Mouse (Mus musculus): ENCODE data around the gene Tas1r2. TPM values are rescaled to one million over a fixed set of nuclear protein-coding genes. Genes with fewer than 3 reads are reported as not detected.

The Tas1r2 gene
- polyA plus RNA-seq (2017; shearing (Covaris generic)), result not detected

DNA sequence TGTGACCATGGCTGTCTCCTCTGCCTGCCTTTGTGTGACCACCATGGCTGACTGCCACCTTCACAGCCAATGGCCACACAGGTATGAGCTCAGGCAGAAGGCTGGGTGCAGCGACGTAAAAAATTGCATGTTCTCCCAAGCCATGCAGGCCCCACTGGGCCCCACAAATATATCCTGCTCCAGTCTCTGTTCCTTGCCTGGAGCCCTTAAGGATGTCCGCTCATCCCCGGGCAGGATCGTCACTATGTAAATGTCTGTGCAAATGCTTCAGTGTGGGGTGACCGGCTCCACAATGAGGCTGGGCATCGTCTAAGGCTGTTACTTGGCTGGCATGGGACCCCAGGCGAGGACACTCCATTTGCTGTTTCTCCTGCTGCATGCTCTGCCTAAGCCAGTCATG lies at the start of gene Tas1r2:
Gene Tas1r2 (plus strand): TSS at position 301 of the 400 bp plus-strand sequence.
- ATAC-seq, result no peak

DNA sequence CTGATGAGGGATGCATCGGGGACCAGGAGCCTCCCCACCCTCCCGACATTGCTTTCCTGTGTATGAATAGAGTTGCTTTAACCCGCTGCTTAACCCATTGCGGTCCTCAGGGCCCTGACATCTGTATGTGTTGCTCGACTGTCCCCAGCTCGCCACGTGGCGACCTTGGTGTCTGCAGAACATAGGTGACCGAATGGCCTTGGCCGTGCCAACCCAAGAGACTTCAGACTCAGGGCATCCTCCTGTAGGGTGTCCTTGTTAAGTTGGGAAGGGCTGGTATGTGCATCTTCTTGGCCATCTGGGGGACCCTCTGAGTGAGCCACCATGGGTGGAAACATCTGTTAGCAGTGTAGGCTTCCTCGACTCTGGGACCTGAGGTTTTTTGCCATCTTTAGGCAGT lies 48.1 kb upstream of the Tas1r2 start:
- no peak for ATAC-seq

DNA sequence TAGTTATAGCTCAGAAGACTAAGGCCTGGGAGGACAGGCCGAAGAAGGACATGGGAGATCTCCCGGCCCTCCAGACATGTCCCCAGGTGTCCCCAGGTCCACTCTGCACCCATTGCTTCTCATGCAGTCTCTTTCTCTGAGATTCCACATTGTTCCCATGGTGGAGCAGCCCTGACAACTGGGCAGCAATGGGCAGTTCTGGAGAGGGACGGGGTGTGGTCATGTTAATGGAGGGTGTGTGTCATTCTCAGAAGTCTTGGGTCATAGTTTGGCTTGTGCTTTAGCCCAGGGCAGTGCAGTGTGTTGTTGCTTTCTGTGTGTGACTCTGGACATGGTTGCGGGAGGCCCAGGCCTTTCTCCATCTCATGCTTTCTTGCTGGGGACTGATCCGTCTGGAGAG lies 46.6 kb upstream of the Tas1r2 start:
- no peak for ATAC-seq

DNA sequence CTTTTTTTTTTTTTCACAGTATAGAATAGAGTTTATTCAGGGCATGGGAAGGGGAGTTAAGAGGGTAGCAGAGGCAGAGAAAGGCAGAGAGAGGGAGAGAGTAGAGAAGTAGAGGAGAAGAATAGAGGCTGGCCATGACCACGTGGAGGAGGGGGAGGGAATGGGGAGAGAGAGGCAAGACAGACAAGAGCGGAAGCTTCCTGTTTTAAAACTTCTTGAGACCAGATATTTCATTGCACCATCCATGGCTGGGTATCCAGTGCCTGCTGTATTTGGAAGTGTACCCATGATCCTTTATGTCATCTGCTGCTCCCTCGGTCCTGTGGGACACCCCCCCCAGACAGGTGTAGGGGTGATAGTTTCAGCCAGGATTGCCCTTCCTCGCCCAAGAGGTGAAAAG lies 44.4 kb upstream of the Tas1r2 start:
- ATAC-seq, result no peak

DNA sequence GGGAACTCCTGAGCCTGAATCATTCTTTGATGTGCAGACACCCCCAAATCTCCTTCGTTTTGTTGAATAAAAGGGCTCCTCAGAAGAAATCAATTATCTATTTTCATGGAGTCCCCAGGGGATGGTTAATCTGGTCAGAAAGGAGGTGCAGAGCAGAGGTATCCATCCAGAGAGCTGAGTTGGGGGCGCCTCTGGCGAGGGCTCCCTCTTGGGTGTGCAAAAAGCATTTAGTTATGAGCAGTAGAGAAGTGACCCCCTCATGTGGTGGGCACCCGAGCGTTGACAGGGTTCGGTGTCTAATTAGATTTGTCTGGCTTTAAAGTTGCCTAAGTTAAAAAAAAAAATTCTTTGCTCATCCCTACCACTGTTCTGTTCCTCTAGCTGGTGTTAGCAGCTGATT lies 42.4 kb upstream of the Tas1r2 start:
- ATAC-seq, result no peak

DNA sequence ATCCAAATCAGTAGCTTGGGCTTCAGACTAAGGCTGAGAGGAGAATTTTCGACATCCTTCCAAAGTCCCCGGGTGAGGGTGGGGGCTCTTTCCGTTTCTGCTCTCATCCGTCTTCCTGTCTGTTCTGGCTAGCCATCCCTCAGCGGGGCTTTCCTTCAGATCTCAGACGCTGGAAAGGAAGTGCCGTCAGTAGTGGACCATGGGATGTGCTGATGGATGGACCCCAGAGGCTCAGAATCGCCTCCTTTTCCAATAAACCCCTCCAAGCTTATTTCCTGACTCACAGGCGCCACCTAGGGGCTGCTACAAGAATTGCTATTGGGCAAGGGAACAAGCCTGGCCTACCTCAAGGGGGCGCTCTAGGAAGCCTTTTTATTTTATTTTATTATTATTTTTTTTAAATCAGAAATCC lies 41.8 kb upstream of the Tas1r2 start:
- ATAC-seq, result peak; percentile 94

DNA sequence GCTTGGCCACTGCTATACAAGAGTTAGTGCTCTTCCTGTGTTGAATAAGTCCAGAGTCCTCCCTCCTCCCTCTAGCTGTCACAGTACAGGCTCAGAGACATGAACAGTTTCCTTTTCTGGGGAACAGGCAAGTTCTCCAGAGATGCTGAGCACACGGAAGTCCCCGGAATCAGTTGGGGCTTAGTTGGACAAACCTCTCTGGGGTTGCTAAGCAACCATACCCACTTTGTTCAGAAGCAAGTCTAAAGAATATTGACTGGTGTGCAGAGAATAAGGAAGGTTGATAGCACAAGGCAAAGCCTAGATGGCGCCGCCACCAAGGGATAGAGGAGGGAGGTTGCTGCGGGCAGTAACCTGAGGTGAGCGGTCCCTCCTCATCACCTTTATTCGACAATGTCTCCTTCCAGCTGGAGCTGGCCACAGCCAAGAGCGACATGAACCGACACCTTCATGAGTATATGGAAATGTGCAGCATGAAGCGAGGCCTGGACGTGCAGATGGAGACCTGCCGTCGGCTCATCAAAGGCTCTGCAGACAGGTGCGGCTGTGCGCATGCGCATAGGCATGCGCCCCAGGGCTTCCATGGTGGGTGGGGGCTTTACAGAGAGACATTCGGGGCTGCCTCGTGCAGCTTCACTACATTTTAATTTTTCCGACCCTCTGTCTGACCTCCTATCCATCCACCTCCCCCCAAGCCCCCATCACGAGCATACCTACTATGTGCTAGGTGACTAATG lies 38.6 kb upstream of the Tas1r2 start:
- no peak for ATAC-seq

DNA sequence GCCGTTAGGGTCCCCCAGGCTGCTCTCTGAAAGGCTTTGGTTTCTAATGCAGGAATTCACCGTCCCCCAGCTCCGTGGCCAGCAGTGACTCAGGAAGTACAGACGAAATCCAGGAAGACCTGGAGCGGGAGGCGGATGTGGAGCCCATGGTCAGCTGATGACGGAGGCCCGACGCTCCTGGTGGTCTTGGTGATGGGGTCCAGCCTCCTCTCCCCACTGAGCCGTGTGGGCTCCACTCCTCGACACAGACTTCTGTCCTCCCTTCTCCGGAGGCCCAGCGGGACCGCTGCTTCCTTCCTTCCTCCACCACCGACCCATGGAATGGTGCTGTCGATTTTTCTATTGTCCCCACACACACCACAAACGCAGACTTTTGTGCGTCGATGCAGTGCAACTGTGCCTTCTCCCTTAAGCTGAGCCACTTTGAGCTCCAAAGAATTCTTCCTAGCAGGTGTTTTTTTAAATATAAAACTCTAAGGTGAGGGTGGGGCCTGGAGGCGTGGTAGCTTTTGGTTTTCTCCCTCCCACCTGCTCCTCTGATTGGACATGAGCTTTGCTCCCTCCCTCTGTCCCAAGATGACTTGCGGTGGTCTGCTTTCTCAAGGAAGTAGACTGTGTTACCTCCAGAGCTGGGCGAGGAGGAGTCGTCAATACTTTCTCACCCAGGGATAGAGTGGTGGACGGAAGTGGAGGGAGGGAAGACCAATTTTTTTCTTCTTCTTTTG lies 36.9 kb upstream of the Tas1r2 start:
- ATAC-seq, result peak; percentile 96

DNA sequence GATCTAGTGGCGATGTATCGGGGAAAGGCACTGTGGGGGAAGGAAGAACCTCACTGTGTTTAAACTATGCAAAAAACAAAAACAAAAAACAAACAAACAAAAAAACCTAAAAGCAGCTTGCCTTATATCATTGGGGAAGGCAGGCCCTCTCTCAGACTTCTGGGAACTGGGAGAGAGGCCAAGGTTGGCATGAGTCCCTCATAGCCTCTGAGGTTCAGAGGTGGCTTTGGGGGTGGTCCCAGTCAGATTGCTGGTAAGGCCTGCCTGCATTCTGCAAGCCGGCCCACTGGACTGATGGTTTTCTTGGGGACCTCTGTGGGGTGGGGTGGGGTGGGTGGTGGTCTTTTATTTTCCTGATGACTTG lies 36.4 kb upstream of the Tas1r2 start:
- no peak for ATAC-seq

DNA sequence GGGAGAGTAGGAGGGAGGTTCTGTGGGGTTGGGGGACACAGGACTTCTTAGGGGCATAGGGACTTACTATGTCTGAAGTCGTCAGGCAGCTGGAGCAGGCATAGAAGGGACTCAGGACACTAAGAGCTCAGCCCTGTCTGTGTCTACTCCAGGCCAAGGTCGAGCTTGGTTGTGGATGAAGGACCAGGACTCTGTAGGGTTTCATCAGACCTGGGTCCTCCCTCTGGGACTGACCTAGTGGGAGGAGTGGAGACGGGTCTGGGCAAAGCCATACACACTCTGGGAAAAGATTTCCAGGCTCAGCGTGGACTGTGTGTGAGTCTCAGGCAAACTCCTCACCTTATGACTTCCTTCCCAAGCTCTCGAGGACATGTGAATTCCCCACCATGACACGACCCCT lies 33.6 kb upstream of the Tas1r2 start:
- ATAC-seq, result no peak

DNA sequence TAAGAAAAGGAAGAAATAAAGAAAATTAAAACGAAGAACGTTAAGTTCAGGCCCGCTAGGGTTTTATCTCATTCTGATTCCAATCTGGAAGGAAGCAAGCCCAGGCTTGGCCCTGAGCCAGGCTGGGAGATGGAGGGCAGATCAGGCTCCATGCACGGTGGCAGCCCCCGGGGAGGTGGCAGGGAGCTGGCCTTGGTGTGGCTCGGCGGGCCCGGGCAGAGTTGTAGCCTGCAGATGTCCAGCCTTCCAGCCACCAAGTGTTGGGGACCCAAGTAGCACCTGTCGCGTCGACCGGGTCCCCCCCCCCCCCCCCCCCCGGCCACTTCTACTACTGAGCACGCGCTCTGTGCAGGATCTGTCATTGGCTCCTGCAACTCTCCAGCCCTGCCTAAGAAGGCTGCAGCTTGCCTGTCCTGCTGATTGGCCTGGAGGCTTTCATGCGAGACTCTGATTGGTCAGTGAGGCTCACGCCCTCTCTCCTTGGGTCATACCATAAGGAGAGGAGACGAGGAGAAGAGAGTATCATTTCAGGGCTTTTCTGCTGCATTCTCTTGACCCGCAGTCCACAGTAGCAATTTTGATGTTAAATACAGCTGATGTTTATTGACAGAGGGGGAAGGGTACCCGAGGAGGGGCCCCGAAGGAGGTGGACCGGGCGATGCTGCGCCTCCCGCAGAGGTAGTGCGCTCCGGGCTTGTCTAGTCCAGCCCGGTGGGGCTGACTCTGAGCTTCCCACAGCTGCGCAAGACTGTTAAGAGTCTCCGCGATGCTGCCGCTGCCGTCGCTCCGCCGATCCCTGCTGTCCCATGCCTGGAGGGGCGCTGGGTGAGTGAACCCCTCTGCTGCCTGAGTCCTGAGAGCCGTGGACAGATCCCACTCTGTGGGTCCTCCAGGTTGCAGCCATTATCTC lies 30.7 kb upstream of the Tas1r2 start, which contains the start of gene Aldh4a1:
Gene Aldh4a1 (plus strand): TSS at position 494 of the 910 bp plus-strand sequence.
- ATAC-seq, result peak; percentile 99

DNA sequence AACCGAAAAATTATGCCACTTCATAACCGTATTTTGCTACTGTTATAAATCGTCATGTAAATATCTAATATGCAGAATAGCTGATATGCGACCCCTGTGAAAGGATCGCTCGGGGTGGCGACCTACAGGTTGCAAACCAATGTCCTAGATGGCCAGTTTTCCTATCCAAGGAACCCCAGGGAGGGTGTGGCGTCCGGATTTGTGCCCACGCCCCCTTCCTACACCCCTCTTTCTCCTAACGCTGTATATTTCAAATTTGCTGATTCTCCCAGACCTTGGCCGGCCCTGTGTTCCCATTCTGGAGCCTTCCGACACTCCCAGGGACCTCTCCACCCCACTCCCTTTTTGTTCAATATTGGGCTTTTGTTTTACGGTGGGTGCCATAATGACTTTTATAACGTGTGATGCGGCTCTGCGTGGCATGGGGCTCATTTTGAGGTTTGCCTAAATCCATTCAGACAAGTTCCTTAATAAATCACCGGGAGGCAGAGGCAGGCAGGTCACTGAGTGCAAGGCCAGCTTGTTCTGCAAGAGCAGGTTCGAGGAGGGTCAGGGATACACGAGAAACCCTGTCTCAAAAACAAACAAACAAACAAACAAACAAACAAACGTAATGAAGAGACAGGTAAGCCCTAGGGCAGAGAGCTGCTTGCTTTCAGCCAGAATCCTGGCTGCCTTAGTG lies 29.8 kb upstream of the Tas1r2 start:
- ATAC-seq, result no peak

DNA sequence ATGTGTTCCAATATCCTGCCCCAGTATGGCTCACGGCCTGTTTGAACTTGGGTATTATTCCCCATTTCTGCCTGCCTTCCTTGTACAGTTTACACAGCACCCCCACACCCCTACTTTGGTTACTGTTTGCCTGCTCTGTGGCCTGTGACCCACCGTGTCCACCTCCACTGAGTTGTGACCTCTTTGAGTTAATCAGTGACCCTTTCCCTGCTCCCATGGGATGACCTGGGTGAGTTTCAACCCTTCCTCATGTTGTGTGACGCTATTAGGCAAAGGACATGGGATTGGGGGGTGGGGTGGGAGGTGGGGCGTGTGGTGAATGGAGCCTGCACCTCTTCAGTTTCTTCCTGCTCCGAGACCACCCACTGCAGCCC lies 29.2 kb upstream of the Tas1r2 start:
- no peak for ATAC-seq

DNA sequence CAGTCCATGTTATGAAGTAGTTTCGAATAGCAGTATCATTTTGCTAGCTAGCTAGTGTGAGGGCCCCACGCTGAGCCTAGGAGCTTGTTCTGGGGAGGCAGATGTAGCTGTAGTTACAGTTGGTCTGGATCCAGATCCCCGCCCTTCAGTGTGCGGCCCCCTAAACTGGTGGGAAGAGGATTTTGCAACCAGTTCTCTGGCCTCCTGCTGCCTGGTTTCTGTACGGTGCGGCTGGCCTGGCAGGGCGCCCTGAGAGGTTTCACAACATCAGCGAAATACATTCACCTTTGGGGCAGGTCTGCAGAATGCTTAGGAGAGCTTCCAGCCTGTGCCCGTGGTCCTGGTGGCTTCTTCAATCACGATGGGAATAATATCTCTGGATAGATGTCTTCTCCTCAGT lies 28.6 kb upstream of the Tas1r2 start:
- ATAC-seq, result no peak

DNA sequence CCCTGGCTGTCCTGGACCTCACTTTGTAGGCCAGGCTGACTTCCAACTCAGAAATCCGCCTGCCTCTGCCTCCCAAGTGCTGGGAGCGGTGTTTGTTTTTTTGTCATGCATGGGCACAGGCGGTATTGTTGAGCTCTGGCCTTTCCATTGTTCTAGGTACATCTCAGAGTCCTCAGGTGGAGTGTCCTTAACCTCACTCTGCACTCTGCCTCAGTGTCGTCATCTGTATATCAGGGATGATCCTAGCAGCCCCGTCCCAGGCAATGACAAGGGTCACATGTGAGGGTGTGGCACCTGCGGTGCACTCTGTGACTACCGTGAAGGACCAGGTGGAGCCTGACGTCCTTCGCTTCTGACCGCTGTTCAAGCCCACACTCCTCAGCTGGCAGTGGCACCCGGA lies 26.0 kb upstream of the Tas1r2 start:
- ATAC-seq, result no peak

DNA sequence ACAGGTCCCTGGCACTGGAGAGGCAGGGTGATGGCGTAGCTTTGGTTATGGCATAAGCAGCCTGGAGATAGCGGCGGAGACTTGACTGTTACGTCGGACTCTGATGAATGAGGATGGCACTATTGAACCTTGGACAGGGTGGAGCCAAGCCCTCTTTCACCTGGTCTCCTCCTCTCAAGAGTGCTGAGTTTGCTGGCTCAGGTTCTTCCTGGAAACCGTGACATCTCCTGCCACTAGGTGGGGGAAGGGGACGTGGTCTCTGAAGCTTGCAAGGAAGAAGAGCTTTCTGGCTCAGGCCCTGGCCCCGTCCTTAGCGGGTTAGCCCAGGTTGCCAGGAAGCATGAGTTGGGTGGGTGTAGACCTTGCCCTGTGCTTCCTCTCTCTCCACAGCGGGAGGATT lies 23.2 kb upstream of the Tas1r2 start:
- ATAC-seq, result no peak

DNA sequence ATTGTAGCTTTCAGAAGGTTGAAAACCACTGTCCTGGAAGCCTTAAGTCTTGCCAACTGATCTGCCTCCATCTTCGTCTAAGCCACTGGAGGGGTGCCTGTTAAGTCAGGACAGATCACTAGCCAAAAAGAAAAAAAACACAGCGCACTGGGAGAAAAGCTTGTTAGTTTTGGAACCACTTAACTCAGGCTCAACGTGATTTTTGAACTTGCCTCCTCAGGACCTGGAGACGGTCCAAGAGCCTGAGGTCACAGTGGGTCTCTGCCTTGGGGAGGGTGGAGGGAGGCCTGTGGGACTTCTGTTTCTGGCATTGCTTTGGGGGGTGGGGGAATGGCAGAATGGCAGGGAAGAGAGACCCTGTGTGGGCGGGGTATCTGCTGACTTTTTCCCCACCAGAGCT lies 22.2 kb upstream of the Tas1r2 start:
- no peak for ATAC-seq

DNA sequence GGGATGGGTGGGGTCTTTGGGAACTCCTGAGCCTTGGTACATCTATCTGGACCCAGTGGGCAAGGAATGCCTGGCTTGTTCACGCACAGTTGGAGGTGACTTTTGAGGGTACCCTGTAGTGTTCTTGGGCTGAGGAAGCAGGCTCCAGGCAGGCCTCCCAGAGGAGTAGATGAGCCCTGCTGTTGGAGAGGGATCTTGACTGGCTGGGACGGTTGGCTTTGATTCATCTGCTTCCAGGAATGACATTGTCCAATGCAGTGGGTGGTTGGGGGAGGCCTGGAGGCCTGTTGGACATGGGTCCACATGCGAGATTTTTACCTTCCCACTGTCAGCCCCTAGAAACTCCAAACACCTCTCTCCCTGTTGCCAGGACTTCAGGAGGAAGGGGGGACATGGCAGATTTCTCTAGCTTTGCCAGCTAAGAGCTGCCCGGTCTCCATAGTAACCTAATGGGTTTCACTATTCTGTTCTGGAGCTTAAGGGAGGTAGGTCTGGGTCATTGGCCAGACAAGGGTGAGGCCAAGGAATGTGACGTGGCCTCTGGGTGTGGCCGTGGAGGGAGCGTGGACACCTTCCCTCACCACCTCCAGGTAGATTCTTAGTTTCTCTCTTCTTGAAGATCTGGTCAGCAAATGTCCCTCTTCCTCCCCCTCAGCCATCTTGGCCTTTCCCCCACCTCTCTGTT lies 21.6 kb upstream of the Tas1r2 start:
- ATAC-seq, result no peak

DNA sequence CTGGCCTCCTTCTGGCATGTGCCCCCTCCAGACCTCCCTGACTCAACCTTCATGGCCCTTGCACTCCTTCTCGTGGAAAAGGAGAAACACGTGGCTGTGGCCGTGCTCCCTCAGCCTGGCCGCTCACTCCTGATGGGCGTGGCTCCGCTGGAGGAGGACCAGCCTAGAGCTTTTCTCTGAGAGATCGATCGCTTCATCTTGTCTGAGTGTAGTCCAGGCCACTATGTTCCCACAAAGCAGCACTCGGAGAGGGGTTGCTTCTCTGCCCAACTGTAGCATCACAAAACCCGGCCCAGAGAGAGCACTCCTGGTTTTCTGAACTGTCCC lies 21.1 kb upstream of the Tas1r2 start:
- no peak for ATAC-seq

DNA sequence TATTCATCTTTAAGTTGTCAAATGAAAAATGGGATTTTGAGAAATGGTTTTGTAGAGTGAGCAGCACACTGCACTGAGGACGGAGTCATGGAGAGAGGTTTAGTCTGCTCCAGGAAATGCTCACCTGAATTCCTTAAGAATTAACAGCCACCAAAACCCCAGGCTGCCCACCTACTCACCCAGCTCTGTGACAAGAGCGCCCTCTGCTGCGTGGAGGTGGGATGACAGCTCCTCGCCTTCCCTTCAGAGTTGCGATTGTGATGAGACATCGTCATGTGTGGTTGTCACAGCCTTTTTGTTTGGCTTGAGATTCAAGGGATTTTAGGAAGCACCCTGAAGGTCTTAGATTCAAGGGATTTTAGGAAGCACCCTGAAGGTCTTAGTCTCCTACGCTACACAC lies 17.0 kb upstream of the Tas1r2 start:
- peak; percentile 29 for ATAC-seq

DNA sequence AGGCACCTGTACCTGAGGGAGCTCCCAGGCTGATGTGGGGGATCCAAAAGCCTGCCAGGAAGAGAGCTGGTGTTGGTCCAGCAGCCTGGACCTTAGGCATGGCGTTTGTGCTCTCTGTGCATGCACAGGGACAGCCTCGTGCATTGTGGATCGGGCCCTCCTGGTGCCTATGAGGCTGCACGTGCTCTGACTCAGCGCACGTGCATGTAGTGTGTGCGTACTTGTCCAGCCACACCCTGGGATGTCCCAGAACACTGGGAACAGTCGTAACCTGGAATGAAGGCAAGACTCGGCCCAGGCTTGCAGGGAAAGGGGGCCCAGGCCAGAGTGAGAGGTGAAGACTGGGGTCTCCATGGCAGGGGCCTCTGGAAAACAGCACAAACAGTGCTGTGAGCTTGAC lies 15.5 kb upstream of the Tas1r2 start:
- ATAC-seq, result no peak

DNA sequence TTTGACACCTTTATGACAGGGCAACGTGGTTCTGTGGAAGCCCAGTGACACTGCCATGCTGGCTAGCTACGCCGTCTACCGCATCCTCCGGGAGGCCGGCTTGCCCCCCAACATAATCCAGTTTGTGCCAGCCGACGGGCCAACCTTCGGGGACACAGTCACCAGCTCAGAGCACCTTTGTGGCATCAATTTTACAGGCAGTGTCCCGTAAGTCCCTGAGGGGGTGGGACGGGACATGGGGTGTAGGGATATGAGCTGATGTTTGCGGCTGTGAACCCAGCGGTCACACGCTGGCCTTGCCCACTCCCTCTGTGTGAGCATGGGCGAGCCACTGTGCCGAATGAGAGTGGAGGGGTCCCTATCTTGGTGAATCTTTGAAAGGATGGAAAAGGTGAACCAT lies 15.0 kb upstream of the Tas1r2 start:
- ATAC-seq, result no peak

Measured in CD4-positive, CD25-positive, alpha-beta regulatory T cell, adult 4 months (primary cell).